Mouse (Mus musculus): ENCODE data around the gene Slc44a4.

- no peak for TF ChIP-seq EP300 (IDR thresholded peaks at IDR 0.05; ENCODE audit: low read depth)
- TF ChIP-seq CTCF (IDR thresholded peaks at IDR 0.05; ENCODE audit: low read depth), result no peak
Measured at GRCm38 (mm10) chr17:34928841-34929240, 14.6 kb downstream of the Slc44a4 start.
